Mouse (Mus musculus): ENCODE data around the gene Cln5.

DNA sequence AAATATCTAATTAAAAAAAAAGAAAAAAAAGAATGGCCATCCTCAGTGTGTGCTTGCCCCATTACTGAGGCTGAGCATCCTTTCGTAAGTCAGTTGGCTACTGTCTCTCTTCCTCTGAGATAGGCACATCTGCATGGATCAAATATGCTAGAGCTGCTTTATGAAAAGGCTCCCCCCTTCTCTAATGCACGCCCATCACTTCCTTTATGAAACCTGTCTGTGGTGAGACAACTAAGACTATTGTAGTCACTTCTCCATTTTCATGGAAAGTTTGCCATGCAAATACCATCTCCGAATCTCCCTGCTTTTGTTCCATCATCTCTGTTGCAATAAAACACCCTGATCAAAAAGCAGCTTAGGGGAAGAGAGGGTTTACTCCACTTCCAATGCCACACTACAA is 33.0 kb upstream of the Cln5 start:
- TF ChIP-seq CTCF (IDR thresholded peaks at IDR 0.05; ENCODE audit: control insufficient read depth, insufficient read depth, insufficient replicate concordance, low read depth, low read length) = no peak
- no peak for TF ChIP-seq POLR2A (IDR thresholded peaks at IDR 0.05; ENCODE audit: control insufficient read depth, low read depth, low read length)

All from testis, adult 2 months (tissue).